Mouse (Mus musculus): ENCODE measurements around the gene Cacna2d1. TPM values are rescaled to one million over a fixed set of nuclear protein-coding genes. Genes with fewer than 3 reads are reported as not detected.

Cacna2d1 gene
- total RNA-seq, 2 experiments from 2014 or later = 141 to 157 TPM

DNA sequence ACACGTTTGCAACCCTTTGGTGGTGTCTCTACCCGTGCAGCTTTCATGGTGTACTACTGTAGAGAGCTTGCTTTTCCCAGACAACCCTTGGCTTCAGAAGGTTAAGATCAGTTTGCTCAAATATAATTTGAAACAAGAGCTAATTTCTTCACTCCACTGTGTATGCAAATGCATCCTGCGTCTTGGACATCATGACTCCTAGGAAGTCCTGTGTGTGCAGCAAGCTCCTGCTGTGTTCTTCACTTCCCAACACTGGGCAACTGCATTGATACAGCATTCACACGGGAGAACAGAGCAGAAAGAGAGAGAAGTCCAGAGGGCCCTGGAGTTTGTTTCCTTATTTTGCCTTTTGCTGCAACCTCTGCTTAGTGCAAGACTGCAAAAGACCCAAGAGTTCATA, 48.1 kb downstream of the Cacna2d1 start:
- no peak for DNase-seq (ENCODE audit: low spot score in 2 of 2)

DNA sequence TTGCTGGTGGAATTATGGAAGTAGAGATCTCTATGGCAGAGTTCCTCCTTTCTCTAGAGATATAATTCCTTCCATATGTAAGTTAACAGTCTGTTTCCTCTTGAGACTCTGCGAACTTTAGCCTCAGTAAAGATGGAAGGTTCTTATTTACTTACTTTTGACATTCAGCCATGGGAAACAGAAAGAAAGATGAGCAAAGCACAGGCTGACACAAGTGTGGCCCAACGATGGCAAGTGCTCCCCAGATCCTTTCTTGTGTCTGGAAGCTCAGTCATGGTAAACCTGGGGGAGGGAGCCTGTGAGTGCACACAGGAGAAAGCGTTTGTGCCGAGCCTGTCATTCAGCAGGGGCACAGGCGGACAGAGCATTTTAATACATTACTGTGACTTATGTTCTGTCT, 48.9 kb downstream of the Cacna2d1 start:
- no peak for DNase-seq (ENCODE audit: low spot score in 2 of 2)

DNA sequence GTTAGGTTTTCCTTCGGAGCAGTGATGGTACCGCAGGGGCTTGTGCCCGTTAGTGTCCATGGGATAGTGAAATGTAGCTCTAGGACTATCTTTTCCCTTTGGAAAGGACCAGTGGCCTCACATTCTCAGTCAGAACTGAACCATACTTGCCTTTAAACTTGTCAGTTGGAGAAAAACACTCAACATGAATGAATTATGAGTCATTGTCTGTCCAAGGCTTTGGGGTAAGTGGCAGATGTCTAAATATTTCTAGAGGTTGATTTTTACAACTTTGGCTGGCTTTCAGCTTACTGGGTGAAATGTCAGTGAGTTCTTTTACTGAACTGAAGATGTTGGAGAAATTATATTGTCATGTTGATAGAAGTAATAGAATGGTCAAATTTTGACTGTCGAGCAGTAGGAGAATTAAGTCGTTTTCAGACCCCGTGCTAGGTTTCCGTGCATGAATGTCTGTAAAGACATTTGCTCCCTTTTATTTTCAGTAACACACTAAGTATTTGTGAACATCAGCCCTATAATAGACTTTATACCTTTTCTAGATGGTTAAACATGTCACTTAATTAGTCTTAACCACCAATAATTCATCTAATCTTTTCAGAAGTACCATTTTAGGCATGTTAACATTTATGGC, 50.9 kb downstream of the Cacna2d1 start:
- no peak for DNase-seq (ENCODE audit: low spot score in 2 of 2)

DNA sequence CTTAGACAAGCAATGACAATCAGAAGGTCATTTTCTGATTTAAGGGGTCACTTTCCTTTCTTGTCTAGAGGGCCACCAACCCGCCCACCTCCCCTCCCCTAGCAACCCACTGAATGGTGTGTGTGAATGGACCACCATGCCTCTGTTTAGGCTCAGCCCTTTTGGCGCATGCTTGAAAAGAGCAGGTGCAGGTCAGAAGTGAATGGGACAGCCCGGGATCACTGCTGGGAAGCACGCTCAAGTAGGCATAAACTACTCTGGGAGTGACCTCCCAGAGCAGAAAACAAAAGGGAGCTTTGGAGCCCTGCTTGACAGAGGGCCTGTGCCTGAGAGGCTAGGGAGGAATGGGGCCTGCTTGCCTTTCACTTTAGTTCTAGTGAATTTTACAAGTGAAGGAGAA, 51.4 kb downstream of the Cacna2d1 start:
- no peak for DNase-seq (ENCODE audit: low spot score in 2 of 2)

DNA sequence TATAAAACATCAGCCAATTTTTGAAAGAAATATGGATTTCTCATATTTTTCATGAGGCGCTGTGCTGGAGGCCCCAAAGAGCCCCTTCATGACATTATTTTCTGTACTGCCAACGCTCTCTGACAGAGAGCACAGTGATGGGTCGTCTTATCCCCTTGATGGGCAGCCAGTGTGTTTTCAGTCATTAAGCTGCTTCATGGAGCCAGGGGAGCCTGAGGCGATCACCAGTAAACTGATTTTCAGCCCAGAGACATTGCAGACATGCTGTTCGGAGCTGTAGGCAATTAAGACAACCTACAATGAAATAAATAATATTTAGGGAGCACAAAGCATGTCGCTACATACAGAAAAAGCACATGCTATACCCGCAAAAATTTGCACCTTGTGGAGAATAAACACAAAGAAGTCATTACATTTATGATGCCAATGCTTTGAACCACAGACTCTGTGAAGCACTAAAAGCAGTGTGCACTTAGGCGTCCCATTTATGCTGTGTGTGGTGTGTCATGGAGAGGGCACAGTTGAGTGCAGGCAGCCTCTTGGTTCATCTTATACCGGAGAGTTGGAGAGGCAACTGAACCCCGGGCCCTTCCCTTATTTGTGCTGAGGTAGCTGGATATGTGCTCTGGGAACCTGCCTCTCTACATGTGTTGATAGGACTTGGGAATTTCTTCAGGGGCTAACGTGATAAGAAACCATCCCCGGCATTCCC, 57.1 kb downstream of the Cacna2d1 start:
- no peak for DNase-seq (ENCODE audit: low spot score in 2 of 2)

DNA sequence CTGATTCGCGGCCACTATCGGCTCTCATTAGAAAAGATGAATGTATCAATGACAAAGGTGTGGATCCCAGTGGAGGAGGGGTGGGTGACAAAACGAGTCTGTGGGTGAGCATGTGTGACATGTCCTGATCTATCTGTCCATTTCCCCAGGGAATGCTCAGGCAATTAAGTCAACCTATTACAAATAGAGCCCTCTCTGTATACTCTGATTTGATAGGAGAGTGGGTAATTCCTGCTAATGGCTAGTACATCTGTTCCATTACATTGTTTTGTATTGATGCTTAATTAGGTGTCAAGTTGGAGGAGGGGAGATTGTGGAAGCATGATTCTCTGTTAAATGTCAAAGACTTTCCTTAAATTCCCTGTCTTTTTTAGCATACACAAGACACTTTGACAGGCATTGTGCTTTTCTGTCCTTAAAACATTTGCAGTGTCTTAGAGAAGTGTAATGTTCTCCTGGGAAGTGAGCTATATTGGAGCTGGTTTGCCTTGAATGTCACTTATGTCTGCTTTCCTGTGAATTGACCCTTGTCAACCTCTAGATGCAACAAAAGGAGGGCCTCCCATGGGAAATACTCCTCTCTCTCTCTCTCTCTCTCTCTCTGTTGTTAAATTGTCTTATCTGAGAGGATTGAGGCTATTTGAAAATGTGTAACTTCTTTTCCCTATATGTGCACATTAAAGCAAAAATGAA, 58.9 kb downstream of the Cacna2d1 start:
- no peak for DNase-seq (ENCODE audit: low spot score in 2 of 2)

DNA sequence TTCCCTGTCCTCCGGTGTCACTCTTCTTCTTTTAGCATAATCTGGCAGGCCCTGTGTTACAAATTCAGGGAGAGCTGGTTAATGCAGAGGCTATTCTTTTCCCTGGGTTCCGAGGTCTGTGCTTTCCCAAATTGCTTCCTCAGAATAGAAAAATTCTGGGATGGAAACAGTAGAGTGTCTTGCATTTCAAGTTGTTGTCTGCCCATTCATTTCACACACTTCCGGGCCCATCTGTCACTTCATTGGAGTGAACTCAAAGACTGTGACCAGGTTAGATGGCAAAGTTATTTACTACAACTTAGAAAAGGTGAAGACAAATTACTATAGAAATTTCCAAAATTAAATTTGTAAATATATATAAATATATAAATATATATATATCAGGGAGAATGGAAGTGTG, 62.7 kb downstream of the Cacna2d1 start:
- DNase-seq (ENCODE audit: low spot score in 2 of 2) = no peak

DNA sequence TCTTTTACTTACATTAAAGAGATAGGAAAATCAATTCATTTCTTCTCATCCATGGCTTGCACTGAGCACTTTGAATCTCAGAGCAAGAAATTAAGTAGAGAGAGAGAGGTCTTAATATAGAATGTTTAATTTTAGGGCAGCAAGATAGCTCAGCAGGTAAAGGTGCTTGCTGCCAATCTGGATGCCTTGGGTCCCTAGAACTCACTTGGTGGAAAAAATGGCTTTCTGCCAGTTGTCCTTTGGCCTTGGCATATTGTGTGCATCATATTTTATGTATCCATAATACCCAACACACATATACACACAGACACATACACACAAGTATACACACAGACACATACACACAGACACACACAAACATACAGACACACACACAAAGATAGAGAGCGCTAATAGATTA, 63.3 kb downstream of the Cacna2d1 start:
- no peak for DNase-seq (ENCODE audit: low spot score in 2 of 2)

DNA sequence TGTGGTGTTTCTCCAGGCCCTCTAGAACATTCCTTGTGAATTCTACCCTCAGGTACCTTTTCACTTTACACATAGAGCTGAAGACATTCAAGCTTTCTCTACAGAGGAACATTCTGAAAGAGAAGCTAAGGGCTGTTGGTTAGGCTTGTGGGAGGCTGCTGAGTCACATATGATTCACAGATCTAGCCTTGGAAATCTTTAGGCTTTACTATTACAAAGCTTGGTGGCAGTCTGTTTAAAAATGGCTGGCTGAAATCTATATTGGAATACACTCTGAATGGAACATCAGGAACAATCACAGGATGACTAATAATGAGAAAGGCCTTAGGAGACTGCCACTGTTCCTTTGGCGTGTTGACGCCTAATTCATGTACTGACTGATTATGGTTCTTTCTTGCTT, 66.4 kb downstream of the Cacna2d1 start:
- DNase-seq (ENCODE audit: low spot score in 2 of 2) = peak in 1 of 2 experiments; percentile 58

DNA sequence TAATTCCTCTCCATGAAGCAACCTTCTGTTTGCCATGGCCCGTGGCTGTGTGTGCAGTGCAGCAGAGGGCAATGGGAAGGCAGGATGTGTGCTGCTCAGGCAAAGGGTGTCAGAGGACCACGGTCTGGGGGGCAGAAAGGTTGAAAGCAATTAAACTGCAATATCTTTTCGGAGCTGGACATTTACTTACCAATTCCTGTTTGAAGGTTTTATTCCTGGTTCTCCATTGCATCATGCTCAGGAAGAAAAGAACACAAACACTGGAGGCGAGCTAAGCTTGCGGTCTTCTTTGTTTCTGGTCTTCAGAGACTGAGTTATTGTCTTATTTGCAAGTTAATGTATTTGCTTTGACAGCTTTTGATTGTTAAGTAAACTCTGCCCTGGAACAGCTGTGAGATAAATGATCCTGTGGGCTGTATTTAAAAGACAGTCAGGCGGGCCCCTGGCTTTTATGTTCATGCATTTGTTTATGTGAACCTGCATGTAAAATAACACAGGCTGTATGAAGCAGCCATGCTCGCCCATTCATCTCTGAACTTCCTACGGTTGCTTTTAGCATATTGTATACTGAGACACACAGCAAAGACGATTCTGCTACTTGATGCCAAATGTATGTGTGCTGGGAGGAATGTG, 68.1 kb downstream of the Cacna2d1 start:
- DNase-seq (ENCODE audit: low spot score in 2 of 2) = no peak

DNA sequence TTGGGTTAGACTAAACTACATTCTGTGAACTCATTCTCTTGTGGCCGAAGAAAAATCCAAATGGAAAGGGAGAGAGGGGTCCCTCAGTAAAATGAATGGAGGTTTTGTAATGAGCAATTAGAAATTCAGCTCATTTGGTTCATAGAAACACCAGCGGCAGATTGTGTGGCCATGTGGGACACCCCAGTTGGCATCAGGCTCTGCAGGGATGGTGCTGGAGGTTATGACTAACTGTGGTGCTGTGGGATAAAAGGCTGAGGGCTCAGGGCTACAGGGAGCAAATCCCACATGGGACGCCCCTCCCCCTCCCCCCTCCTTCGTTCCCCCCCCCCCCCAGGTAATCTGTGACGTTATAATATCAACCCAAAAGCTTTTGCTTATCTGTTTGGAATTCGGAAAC, 69.8 kb downstream of the Cacna2d1 start:
- DNase-seq (ENCODE audit: low spot score in 2 of 2) = peak; percentile 66 to 78

DNA sequence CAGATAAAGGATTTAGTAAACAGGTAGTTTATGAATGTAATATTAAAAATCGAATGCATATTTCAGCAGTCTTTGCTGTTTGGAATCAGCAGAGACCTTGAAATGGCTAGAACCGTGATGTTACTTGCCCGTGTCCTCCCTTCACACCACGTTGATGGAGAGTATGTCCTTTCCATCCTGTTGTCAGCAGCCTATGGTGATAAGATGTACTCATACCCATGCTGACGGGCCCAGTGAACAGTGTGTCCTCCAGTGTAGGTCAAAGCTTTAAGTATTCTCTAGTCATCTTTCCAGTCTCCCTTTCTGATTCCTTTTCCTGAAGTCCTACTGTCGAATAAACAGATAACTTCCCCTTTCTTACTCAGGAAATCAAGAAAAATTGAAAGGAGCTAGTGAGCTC, 72.5 kb downstream of the Cacna2d1 start:
- DNase-seq (ENCODE audit: low spot score in 2 of 2) = no peak

DNA sequence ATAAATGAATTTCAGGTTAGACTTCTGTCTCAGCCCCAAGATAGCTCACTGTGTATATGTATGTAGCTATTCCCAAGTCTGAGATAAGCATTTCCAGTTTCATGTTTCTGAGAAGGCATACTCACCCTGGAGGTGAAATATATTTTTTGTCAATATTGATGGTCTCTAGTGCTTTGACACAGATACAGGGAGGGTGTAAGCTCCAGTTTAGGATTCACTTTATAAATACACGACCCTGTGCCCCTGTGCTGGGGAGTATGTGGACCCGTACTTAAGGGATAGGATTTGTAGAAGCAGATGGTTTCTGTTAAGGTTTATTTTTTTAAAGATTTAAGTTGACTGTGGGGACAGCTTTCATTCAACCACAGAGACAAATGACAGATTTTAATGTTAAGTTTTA, 79.2 kb downstream of the Cacna2d1 start:
- DNase-seq (ENCODE audit: low spot score in 2 of 2) = no peak

DNA sequence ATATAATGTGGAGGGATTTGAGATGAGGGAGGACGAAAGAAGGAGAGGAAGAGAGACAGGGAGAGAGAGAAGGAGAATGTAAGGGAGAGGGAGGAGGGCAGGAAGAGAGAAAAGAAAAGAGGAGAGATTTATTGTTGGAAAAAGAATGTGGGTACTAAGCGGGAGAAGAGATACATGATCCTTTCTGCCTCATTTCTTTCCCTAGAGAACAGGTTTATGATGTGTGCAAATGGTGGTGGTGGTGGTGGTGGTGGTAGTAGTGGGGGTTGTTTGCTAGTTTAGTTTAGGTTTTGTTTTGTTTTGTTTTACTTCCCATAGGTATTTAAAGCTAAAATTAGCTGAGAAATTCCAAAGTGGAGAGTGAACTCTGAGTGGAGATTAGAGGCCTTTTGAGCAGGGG, 79.9 kb downstream of the Cacna2d1 start:
- DNase-seq (ENCODE audit: low spot score in 2 of 2) = no peak

DNA sequence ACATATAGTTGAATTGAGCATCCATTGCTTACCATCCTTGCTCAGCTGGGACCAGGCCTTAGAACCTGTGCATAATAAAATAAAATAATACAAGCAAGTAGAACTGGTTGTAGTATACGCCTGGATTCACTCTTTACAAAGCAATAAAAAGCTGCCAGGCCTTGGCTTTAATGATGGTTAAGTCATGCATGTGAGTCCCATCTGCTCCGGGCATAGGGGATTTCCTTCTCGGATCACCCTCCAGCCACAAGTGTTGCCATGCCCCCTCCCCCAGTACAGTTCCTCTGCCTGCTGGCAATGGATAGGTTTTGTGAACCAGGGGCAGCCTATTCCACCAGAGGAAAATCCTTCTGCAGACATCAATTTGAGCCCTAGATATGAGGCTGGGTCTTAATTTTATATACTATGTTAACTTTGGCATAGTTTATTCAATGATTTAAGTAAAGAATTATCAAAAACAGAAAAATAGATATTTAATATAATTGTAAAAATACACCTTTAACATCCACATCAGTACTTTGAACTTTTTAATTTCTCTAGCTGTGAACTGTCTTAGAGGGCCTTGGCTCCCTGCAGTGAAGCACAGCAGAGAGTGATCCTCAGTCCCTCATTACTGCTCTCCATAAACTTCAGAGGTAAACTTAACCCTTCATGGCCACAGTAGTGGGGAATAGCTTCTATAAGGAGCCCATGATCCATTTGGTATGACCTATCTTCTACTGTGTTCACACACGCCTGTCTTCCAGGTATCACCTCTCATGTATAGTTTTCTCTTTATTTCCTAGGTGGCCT, 90.3 kb downstream of the Cacna2d1 start:
- no peak for DNase-seq (ENCODE audit: low spot score in 2 of 2)

DNA sequence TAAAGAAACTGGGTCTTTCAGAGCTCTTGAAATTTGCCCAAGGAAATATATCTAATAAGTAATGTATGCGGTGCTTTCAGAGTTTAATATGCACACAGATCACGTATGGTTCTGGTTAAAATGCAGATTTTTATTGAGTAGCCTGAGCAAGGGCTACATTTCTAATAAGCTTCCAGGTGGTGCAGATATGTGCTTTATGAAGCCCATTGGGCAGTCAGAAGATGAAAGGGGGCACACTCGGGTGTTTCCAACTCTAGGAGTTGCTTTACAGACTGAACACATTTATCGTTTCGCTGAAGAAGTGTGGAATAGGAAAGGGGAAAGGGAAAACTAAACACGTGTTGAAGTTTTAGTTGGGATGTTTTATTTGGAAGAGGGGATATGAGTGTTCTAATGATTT, 94.4 kb downstream of the Cacna2d1 start:
- no peak for DNase-seq (ENCODE audit: low spot score in 2 of 2)

DNA sequence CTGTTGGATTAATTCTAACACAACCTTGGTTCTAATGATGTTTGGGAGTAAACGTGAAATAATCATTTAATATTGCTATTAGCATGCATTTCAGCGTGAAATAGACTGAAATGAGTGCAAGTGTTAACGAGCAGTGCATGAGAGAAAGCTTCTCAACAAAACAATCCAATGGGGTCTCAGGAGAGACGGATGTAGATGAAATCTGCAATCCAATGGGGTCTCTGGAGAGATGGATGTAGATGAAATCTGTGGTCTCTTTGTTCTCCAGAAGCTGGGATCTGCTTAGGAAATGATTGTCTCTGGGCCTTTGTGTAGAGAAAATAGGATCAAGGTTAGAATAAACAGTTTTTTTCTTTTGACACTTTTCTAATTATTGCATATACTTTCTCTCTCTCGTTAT, 95.0 kb downstream of the Cacna2d1 start:
- DNase-seq (ENCODE audit: low spot score in 2 of 2) = no peak

DNA sequence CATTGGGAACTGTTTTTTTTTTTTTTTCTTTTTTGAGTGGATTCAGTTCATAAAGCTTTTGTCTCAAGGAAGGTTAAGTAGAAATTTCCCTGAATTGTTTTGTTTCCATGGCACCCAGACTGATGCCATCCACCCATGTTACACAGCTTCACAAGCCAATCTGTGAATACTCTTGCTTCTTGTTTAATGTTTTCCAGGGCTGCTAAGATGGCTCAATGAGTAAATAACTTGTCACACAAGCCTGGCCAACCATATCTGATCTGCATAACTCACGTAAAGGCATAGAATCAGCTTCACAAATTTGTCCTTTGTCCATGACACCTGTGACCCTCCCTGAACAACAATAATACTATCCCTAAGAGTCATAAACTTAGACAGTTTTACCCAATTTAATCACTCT, 99.1 kb downstream of the Cacna2d1 start:
- DNase-seq (ENCODE audit: low spot score in 2 of 2) = no peak

DNA sequence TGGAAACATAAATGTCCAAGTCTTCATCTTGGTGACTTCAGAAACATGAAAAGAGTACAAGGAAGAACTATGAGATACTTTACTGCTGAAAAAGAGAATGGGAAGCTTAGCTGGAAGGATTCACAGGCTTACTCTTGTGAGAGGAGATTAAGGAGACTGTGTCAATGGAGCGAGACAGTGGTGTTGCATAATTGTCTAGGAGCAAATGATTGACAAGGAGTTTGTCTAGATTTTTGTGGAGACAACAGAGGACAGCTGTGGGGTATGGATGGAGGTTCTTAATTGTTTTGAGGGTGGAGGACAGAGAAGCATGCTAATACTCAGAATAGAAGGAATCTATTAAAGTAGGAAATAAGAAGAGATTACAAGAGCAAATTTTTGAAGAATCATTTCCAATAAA, 100.8 kb downstream of the Cacna2d1 start:
- DNase-seq (ENCODE audit: low spot score in 2 of 2) = no peak

DNA sequence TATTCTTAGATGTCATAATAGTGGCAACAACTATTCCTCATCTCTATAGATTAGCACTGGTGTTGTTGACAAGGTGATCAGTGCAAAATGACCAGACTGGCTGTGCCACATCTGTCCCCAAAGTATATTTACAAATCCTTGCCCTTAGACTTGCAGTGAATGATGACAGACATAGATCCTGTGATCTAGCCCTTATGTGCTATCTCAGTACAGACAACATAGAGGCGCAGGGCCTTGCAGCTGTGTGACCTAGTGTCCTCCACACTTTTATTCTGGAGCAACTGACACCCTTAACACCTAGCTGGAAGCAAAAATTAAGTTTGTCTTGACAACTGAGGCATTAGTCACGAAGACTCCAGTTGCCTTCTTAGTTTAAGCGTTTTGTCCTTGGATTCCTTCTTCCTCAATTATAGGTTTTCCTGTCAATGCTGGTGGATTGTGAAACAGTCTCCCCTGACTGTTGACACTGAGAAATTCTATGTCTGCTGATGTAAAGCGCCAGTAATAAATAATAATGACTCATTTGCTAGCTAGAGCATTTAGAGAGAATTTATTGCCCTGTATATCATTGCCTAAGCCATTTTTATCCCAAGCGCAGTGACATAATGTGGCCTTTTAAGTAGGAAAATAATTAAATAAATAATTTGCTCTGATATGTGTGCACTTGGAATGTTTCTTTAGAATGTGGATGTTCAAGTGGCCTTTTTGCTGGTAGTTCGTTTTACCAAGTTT, 110.8 kb downstream of the Cacna2d1 start:
- no peak for DNase-seq (ENCODE audit: low spot score in 2 of 2)

All from layer of hippocampus, adult 18-20 months (tissue).